Mouse (Mus musculus): ENCODE measurements around the gene Gm28038. TPM values are rescaled to one million over a fixed set of nuclear protein-coding genes. Genes with fewer than 3 reads are reported as not detected.
A peak's percentile ranks its signal among the peaks of the same experiment; 100 is the strongest.

Gm28038 gene
- polyA plus RNA-seq (2012; rRNA removed), result not detected in 2 replicates

- Histone ChIP-seq H3K4me3 (replicated peaks; ENCODE audit: extremely low read depth, low read depth, low read length) (no peak within 1 kb of the TSS), H3K4me1 (ENCODE audit: control insufficient read depth, insufficient read depth, low read length) (peaks cover 7% of the 10 kb centered on the region)
- TF ChIP-seq CTCF (IDR thresholded peaks at IDR 0.05; ENCODE audit: insufficient read depth, low read length), result no peak
- no peak for TF ChIP-seq POLR2A (IDR thresholded peaks at IDR 0.05; ENCODE audit: borderline replicate concordance, extremely low read depth, low read depth, low read length)
- no peak for DNase-seq
- WGBS, result 90% methylated on average over 11 of the region's 11 CpGs
Observed at GRCm38 (mm10) chr2:30280743-30281142, at the start of gene Gm28038. Gene Gm28038, plus strand, starts transcription at chr2:30281043.

GRCm38 (mm10) chr2:30235593-30235992 is 45.2 kb upstream of the Gm28038 start:
- H3K4me1 ChIP-seq (ENCODE audit: control insufficient read depth, insufficient read depth, low read length), result peaks cover 16% of the 10 kb centered on the region
- no peak for DNase-seq
- TF ChIP-seq POLR2A (IDR thresholded peaks at IDR 0.05; ENCODE audit: borderline replicate concordance, extremely low read depth, low read depth, low read length) (no peak), CTCF (IDR thresholded peaks at IDR 0.05; ENCODE audit: insufficient read depth, low read length) (no peak)
- WGBS, result 79% methylated on average over 5 of the region's 5 CpGs
- H3K4me3 ChIP-seq (replicated peaks; ENCODE audit: extremely low read depth, low read depth, low read length), result no peak overlapping the region

GRCm38 (mm10) chr2:30236426-30237198 is 44.2 kb upstream of the Gm28038 start:
- 3% methylated on average over 18 of the region's 18 CpGs for WGBS
- DNase-seq, result no peak
- Histone ChIP-seq H3K4me3 (replicated peaks; ENCODE audit: extremely low read depth, low read depth, low read length) (peak overlapping the region; percentile 94), H3K4me1 (ENCODE audit: control insufficient read depth, insufficient read depth, low read length) (peaks cover 22% of the 10 kb centered on the region)
- TF ChIP-seq CTCF (IDR thresholded peaks at IDR 0.05; ENCODE audit: insufficient read depth, low read length), result no peak
- no peak for TF ChIP-seq POLR2A (IDR thresholded peaks at IDR 0.05; ENCODE audit: borderline replicate concordance, extremely low read depth, low read depth, low read length)

- peaks cover 24% of the 10 kb centered on the region for H3K4me1 ChIP-seq (ENCODE audit: control insufficient read depth, insufficient read depth, low read length)
- WGBS, result under 1% methylated on average over 60 of the region's 67 CpGs
- DNase-seq, result peak; percentile 100
- TF ChIP-seq POLR2A (IDR thresholded peaks at IDR 0.05; ENCODE audit: borderline replicate concordance, extremely low read depth, low read depth, low read length), result peak; percentile 81
- no peak for TF ChIP-seq CTCF (IDR thresholded peaks at IDR 0.05; ENCODE audit: insufficient read depth, low read length)
- H3K4me3 ChIP-seq (replicated peaks; ENCODE audit: extremely low read depth, low read depth, low read length), result peak within 1 kb of the TSS; percentile 94
Observed at GRCm38 (mm10) chr2:30237199-30237880, 43.5 kb upstream of the Gm28038 start, which contains the start of gene Lrrc8a. Gene Lrrc8a, plus strand, starts transcription at chr2:30237715.

GRCm38 (mm10) chr2:30237881-30238280 is 43.0 kb upstream of the Gm28038 start:
- TF ChIP-seq POLR2A (IDR thresholded peaks at IDR 0.05; ENCODE audit: borderline replicate concordance, extremely low read depth, low read depth, low read length), result no peak
- no peak for TF ChIP-seq CTCF (IDR thresholded peaks at IDR 0.05; ENCODE audit: insufficient read depth, low read length)
- Histone ChIP-seq H3K4me1 (ENCODE audit: control insufficient read depth, insufficient read depth, low read length) (peaks cover 24% of the 10 kb centered on the region), H3K4me3 (replicated peaks; ENCODE audit: extremely low read depth, low read depth, low read length) (peak overlapping the region; percentile 82)
- peak; percentile 76 for DNase-seq
- under 1% methylated on average over 35 of the region's 42 CpGs for WGBS

GRCm38 (mm10) chr2:30238906-30239465 is 41.9 kb upstream of the Gm28038 start:
- Histone ChIP-seq H3K4me3 (replicated peaks; ENCODE audit: extremely low read depth, low read depth, low read length) (peak overlapping the region; percentile 82), H3K4me1 (ENCODE audit: control insufficient read depth, insufficient read depth, low read length) (peaks cover 30% of the 10 kb centered on the region)
- WGBS, result 45% methylated on average over 3 of the region's 3 CpGs
- TF ChIP-seq CTCF (IDR thresholded peaks at IDR 0.05; ENCODE audit: insufficient read depth, low read length), result no peak
- TF ChIP-seq POLR2A (IDR thresholded peaks at IDR 0.05; ENCODE audit: borderline replicate concordance, extremely low read depth, low read depth, low read length), result no peak; the same call in 1 of the 2 replicates
- no peak for DNase-seq

- no peak for DNase-seq
Observed at GRCm38 (mm10) chr2:30239777-30240176, 41.1 kb upstream of the Gm28038 start.

GRCm38 (mm10) chr2:30240267-30240666 is 40.6 kb upstream of the Gm28038 start, which contains the start of gene Gm28035:
Gene Gm28035, plus strand, starts transcription at chr2:30240567.
- H3K4me3 ChIP-seq (replicated peaks; ENCODE audit: extremely low read depth, low read depth, low read length), result peak within 1 kb of the TSS; percentile 1
- no peak for DNase-seq
- WGBS, result 46% methylated on average over 2 of the region's 2 CpGs
- no peak for TF ChIP-seq POLR2A (IDR thresholded peaks at IDR 0.05; ENCODE audit: borderline replicate concordance, extremely low read depth, low read depth, low read length)
- TF ChIP-seq CTCF (IDR thresholded peaks at IDR 0.05; ENCODE audit: insufficient read depth, low read length), result no peak
- peaks cover 30% of the 10 kb centered on the region for H3K4me1 ChIP-seq (ENCODE audit: control insufficient read depth, insufficient read depth, low read length)

More at GRCm38 (mm10) chr2:30239777-30240176, 41.1 kb upstream of the Gm28038 start:
- TF ChIP-seq POLR2A (IDR thresholded peaks at IDR 0.05; ENCODE audit: borderline replicate concordance, extremely low read depth, low read depth, low read length) (peak; percentile 80; the same call in 1 of the 2 replicates), CTCF (IDR thresholded peaks at IDR 0.05; ENCODE audit: insufficient read depth, low read length) (no peak)
- WGBS, result 36% methylated on average over 4 of the region's 4 CpGs
- H3K4me3 ChIP-seq (replicated peaks; ENCODE audit: extremely low read depth, low read depth, low read length), result peak overlapping the region; percentile 1
- peaks cover 30% of the 10 kb centered on the region for H3K4me1 ChIP-seq (ENCODE audit: control insufficient read depth, insufficient read depth, low read length)

- DNase-seq, result peak; percentile 51
- TF ChIP-seq CTCF (IDR thresholded peaks at IDR 0.05; ENCODE audit: insufficient read depth, low read length) (no peak), POLR2A (IDR thresholded peaks at IDR 0.05; ENCODE audit: borderline replicate concordance, extremely low read depth, low read depth, low read length) (peak; percentile 69; the same call in 1 of the 2 replicates)
- 42% methylated on average over 4 of the region's 4 CpGs for WGBS
- Histone ChIP-seq H3K4me3 (replicated peaks; ENCODE audit: extremely low read depth, low read depth, low read length) (no peak overlapping the region), H3K4me1 (ENCODE audit: control insufficient read depth, insufficient read depth, low read length) (peaks cover 37% of the 10 kb centered on the region)
Observed at GRCm38 (mm10) chr2:30242509-30242908, 38.3 kb upstream of the Gm28038 start.
